Mouse (Mus musculus) adrenal gland, postnatal 14 days (tissue): ENCODE results near the gene Wscd2. TPM values are rescaled to one million over a fixed set of nuclear protein-coding genes. Genes with fewer than 3 reads are reported as not detected.

Experiments used
- DNase-seq: peaks from one replicate; pipeline ENCODE4 v3.0.0; 2021; ENCODE audit warnings: mixed read lengths
- long read RNA-seq, 2 experiments: library from polyadenylated mRNA; stranded (forward); transcript quantifications; one replicate each; pipeline ENCODE4 v2.0.0; 2021
- total RNA-seq: library from RNA; stranded (reverse); gene quantifications from 2 replicates; pipeline ENCODE4 v1.2.3, GENCODE M21; 2021

Wscd2 gene
- total RNA-seq = 5.1 and 6.5 TPM in 2 replicates
- long read RNA-seq, experiment 1, partial matches to known transcripts = 2 of 2 reads
- long read RNA-seq, experiment 1, other reads (novel, unspliced or antisense) = 0 of 2 reads
- long read RNA-seq, experiment 2, partial matches to known transcripts = 3 of 3 reads
- long read RNA-seq, experiment 2, other reads (novel, unspliced or antisense) = 0 of 3 reads

DNA sequence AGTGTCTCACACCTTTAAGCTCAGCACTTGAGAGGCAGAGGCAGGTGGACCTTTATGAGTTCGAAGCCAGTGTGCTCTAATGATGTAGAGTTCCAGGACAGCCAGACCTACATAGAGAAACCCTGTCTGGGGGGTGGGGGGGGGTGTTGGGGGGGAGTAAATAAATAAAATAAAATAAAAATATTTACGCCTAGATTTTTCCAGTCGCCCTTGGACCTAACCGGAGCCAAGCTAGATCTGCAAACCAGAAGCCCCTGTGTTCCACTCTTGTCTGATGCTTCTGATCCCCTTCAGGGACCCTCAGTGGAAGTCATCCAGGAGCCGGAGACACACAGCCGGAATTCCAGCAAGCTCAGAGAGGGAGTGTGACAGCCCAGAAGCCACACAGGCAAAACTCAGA lies at the start of gene Wscd2:
Gene Wscd2, plus strand, starts transcription at position 301 of the 400 bp plus-strand sequence.
- DNase-seq = no peak

DNA sequence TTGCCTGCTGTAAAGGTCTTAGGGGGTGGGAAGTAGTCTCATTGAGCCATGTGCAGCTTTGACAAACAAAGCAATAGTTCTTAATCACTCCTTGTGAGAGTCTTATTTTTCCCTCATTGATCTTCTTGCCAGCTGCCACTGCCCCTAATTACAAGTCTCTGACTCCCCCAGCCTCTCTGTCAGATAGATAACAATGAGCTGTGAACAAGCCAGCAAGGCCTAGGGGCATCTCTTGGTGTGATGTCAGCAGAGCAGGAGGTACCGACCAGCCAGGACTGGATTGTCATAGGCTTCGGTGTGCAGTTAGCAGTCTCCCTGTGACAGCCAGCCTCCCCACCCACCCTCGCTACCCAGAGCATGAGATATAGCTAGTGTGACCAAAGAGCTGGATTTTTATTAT lies 48.0 kb upstream of the Wscd2 start:
- no peak for DNase-seq

- no peak for DNase-seq
Measured at GRCm38 (mm10) chr5:113448023-113448734, 42.0 kb upstream of the Wscd2 start.

DNA sequence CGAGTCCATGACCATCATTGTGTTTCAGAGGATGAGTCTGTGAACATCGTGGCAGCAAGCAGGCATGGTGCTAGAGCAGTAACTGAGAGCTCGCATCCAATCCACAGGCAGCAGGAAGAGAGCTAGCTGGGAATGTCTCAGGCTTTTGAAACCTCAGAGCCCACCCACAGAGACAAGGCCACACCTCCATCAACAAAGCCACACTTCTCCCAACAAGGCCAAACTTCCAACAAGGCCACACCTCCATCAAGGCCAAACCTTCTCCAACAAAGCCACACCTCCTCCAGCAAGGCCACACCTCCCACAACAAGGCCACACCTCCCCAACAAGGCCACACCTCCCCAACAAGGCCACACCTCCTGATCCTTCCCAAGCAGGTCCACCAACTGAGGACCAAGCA lies 40.8 kb upstream of the Wscd2 start:
- DNase-seq = no peak

GRCm38 (mm10) chr5:113452691-113453090 lies 37.4 kb upstream of the Wscd2 start:
- no peak for DNase-seq

DNA sequence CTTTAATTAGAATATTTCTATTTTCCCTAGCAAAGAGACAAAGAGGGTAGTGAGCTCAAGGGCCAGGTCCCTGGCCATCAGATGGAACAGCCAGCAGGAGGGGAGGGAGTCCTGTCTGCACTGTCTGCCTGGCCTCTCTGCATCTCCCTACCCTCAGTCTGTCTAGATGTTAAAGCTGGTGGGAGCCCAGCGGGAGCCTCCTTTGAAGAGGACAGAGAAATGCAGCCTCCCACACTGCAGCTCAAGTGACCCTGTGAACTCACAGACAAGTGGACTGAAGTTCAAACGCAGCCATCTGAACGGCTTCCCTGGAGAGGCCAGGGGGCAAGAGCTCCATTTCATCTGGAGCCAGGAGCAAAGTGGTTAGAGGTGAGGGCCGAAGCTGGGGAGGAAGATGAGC lies 36.8 kb upstream of the Wscd2 start:
- DNase-seq = no peak

DNA sequence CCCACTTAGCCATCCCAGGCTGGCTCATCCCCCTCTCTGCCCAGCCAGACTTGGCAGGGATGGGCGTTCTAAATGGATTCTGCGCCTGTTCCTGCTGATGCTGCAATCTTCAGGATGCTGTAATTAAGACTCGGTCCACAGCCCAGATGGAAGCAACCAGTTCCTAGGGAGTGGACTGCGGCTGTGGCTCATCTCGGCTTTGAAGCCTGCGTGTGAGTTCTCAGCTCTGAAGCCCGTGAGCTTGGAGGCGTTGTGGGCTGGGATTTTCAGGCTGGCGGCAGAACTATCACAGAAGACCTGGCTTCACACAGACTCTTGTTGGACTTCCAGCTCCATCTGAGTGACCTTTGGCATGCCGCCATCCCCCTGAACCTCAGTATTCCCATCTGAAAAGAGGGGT lies 34.1 kb upstream of the Wscd2 start:
- no peak for DNase-seq

GRCm38 (mm10) chr5:113456756-113457155 lies 33.4 kb upstream of the Wscd2 start:
- no peak for DNase-seq

- DNase-seq = no peak
Measured at GRCm38 (mm10) chr5:113457260-113457659, 32.9 kb upstream of the Wscd2 start.

DNA sequence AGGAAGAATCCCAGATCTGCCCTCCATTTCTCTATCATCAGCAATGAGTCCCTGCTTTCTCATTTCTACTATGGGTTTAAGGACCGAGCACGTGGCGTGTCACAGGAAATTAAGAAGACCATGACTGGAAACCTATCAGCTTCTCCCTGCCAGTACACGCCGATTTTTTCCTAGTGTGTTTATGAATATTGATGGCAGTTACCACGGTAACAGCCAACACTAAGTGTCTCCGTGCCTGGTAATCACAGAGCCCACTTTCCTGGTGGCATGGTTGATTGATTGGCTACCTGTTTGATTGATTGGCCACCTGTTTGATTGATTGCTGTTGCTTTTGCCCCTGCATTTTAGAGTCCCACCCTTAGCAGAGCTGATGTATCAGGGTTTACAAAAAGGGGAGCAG lies 30.2 kb upstream of the Wscd2 start:
- DNase-seq = no peak

GRCm38 (mm10) chr5:113461582-113461981 lies 28.6 kb upstream of the Wscd2 start:
- DNase-seq = no peak

- no peak for DNase-seq
Measured at GRCm38 (mm10) chr5:113461998-113462625, 28.0 kb upstream of the Wscd2 start.

GRCm38 (mm10) chr5:113464731-113465130 lies 25.4 kb upstream of the Wscd2 start:
- DNase-seq = peak; percentile 21

GRCm38 (mm10) chr5:113466536-113466935 lies 23.6 kb upstream of the Wscd2 start:
- DNase-seq = no peak

DNA sequence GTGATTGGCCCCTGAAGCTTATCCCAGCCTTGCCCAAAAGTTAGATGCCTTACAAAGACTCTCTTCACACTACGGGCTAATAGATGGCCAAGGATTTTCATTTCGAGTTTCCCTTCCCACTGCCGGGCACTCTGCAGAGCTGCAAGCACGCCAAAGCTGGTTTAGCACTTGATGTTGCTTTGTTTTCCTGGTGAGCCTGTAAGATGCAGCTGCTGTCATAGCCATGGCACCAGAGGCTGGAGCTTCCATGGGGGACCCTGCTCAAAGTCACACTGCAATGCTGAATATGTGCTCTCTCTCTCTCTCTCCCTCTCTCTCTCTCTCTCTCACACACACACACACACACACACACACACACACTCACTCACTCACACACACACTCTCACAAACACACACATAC lies 23.1 kb upstream of the Wscd2 start:
- DNase-seq = no peak

- DNase-seq = no peak
Measured at GRCm38 (mm10) chr5:113467765-113468164, 22.4 kb upstream of the Wscd2 start.

DNA sequence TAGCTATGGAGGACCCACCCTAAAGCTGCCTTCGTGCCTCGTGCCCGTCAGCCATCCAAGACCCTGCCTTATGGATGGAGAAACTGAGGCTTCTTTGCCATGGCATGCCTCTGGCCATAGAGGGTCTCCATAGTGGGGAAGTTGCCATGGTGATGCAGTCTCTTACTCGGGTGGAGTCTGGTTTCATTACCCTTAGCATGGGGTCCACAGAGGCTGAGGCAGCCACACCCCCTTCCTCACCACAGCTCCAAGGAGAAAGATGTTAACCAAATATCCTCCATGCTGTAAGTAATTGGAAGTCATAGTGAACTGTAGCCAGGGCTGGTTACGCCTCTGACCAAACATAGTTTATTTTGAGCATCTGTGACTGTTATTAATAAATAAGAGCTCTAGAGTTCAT lies 21.5 kb upstream of the Wscd2 start:
- DNase-seq = no peak

- DNase-seq = no peak
Measured at GRCm38 (mm10) chr5:113469231-113469630, 20.9 kb upstream of the Wscd2 start.

- DNase-seq = no peak
Measured at GRCm38 (mm10) chr5:113469826-113470225, 20.3 kb upstream of the Wscd2 start.

GRCm38 (mm10) chr5:113471417-113471816 lies 18.7 kb upstream of the Wscd2 start:
- peak; percentile 88 for DNase-seq

- DNase-seq = no peak
Measured at GRCm38 (mm10) chr5:113472339-113472738, 17.8 kb upstream of the Wscd2 start.

DNA sequence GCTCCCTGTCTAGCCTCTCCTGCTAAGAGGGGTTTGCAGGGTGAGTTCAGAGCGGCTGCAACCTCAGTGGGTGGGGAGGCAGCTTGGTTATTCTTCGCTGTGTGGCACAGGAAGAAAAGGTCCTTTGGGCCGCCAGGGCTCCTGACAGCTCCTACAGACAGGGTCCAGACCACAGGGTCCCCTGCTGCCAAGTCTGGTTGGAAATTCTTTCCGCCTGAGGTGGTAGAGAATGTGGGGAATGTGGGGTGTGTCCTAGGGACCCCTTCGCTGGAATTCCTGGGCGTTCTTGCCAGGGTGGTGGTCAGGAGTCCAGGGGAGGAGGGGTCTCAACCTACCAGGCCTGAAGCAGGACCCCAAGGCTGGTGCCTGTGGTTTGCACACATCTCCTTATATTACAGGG lies 13.3 kb upstream of the Wscd2 start:
- no peak for DNase-seq

DNA sequence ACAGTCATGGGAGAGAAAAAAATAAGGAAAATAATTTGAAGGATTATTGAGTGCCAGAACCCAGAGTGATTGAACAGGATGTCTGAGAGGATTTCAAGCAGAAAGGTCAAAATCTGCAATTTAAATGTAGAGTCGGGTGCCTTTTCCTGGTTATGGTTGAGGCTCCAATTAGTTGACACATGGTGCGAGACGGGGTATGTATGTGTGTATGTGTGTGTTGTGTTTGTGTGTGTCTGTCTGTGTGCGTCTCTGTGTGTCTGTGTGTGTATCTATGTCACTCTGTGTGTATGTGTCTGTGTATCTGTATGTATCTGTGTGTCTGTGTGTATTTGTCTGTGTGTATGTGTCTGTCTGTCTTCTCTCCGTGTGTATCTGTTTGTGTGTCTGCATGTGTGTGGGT lies 11.1 kb upstream of the Wscd2 start:
- DNase-seq = no peak

DNA sequence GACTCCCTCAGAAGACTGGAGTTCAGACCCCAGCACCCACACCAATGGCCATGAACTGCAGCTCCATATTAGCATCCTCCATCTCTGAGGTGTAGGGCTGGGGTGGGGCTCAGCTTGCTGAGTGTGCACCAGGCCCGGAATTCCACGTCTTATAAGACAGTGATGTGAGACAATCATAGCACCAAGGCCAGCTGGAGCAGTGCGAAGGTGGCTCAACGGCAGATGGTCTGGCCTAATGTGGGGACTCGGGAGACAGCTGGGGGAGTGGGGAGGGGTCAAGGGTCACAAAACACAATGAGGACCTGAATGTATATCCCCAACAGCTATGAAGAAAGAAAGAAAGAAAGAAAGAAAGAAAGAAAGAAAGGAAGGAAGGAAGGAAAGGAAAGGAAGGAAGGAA lies 9.7 kb upstream of the Wscd2 start:
- DNase-seq = no peak
